Mouse (Mus musculus) right cerebral cortex, adult 2 months (tissue): ENCODE results near the gene Tcf21.

ENCODE experiments used
- DNase-seq, 2 experiments: peaks; one replicate each; pipeline ENCODE4 v3.0.0; 2021 to 2022; ENCODE audit warnings: low spot score in 2 of 2

Gene Tcf21

GRCm38 (mm10) chr10:22815461-22816236 lies 4.3 kb downstream of the Tcf21 start:
- DNase-seq = no peak

GRCm38 (mm10) chr10:22814771-22815170 lies 5.2 kb downstream of the Tcf21 start:
- DNase-seq = no peak

DNA sequence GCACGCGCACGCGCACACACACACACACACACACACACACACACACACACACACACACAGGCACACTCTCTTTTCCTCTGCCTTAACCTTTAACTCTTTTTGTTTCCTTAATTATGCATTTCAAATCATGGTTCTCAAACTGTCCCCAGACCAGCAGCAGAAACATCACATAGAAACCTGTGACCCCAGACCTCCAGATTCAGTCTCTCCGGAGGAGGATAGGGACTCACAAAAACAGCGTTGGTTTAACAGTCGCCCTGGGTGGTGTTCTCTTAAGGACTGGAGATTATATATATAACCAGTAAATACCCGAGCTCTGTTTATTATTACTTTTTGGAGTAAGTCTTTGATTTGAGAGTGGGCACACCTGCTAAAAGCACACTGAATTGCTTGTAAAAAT lies 5.7 kb downstream of the Tcf21 start:
- DNase-seq = no peak

DNA sequence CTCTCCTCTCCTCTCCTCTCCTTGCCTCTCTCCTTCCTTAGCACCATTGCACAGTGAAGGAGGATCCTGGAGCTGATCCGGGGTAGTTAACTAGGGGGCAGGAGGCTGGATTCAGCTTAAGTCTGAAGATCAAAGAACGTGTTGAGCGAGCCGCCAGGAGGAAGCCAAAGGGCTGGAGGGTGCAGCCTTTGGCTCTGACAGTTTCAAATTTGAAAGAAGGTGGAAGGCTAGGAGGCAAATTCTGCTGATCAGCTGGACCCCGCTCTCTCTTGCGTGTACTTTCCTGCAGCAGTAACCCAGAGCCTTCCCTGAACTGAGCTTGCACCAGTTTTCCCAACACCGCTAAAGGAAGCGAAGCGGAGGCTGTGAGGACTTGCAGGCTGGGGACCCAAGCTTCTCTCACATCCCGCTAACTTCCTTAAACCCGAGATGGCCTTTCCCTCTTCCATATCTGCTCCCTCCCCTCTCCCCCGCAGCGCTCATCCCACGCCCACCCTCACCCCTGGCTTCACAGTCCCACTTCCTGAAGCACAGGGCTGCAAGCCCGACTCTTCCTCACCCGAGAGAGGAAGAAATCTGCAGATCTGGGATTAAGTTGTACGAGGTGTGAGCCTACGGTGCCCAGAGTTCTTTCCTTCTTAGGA lies 6.5 kb downstream of the Tcf21 start:
- no peak for DNase-seq

DNA sequence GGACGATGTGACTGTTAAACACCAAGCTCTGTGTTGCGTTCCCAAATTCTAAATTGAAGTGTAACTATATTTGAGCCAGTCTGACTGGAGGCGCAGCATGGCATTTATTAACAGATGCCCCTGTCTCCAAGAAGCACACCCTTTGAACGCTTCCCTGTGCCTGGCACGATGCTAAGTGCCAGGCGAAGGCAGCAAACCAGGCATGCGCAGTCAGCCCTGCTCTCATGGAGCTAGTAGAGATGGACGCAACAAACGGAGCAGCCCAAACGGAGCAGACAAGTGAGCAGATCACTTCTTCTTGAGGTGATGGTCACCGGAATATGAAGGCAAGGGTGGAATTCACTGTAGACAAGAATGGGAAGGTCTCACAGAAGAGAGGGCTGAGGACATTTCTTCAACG lies 8.1 kb downstream of the Tcf21 start:
- DNase-seq = no peak

DNA sequence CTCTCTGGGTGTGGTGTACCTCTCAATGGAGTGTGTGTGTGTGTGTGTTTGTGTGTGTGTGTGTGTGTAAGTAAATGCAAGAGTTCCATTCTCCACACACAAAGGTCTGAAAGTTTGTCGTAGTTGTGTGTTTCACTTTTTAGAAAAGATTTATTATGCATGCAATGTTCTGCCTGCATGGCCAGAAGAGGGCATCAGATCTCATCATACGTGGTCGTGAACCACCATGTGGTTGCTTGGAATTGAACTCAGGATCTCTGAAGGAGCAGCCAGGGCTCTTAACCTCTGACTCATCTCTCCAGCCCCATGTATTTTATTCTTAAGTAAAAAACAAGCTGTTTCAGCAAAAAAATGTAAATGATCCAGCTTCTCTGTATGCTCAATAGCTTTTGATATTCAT lies 37.3 kb downstream of the Tcf21 start:
- DNase-seq = no peak

GRCm38 (mm10) chr10:22781466-22781865 lies 38.5 kb downstream of the Tcf21 start:
- DNase-seq = no peak

- DNase-seq = peak; percentile 16 to 29
Measured at GRCm38 (mm10) chr10:22777939-22778338, 42.0 kb downstream of the Tcf21 start.

GRCm38 (mm10) chr10:22776007-22776698 lies 43.8 kb downstream of the Tcf21 start:
- DNase-seq = peak; percentile 74 to 76

- no peak for DNase-seq
Measured at GRCm38 (mm10) chr10:22775456-22775855, 44.5 kb downstream of the Tcf21 start.

- DNase-seq = no peak
Measured at GRCm38 (mm10) chr10:22774626-22775025, 45.3 kb downstream of the Tcf21 start.
